Mouse (Mus musculus) midbrain, embryonic 15.5 days (tissue): ENCODE measurements around the gene Slc9a9. TPM values are rescaled to one million over a fixed set of nuclear protein-coding genes. Genes with fewer than 3 reads are reported as not detected.
A peak's percentile ranks its signal among the peaks of the same experiment; 100 is the strongest.

ENCODE experiments used
- ATAC-seq: fragments of 200-750 bp; cut with Nextera tagmentation; replicated peaks from 2 replicates; pipeline ENCODE4 v1.8.0; 2017; ENCODE audit warnings: moderate TSS enrichment
- H3K27ac ChIP-seq: fragments of 300-500 bp; sonication (generic); 2 replicates; pipeline ENCODE4 v1.5.1; 2015; ENCODE audit warnings: mild to moderate bottlenecking, inconsistent platforms
- H3K27me3 ChIP-seq: fragments of 300-500 bp; sonication (generic); replicated peaks from 2 replicates; pipeline ENCODE4 v1.6.1; 2015; ENCODE audit warnings: inconsistent platforms
- H3K36me3 ChIP-seq: fragments of 300-500 bp; sonication (generic); replicated peaks from 2 replicates; pipeline ENCODE4 v1.6.1; 2015; ENCODE audit warnings: inconsistent platforms
- H3K4me1 ChIP-seq: fragments of 300-500 bp; sonication (generic); 2 replicates; pipeline ENCODE4 v1.6.1; 2015; ENCODE audit warnings: inconsistent platforms
- H3K4me2 ChIP-seq: fragments of 300-500 bp; sonication (generic); 2 replicates; pipeline ENCODE4 v1.6.1; 2015; ENCODE audit warnings: inconsistent platforms, mild to moderate bottlenecking, moderate library complexity
- H3K4me3 ChIP-seq: fragments of 300-500 bp; sonication (generic); 2 replicates; pipeline ENCODE4 v1.5.1; 2015; ENCODE audit warnings: mild to moderate bottlenecking, inconsistent platforms
- H3K9ac ChIP-seq: fragments of 300-500 bp; sonication (generic); 2 replicates; pipeline ENCODE4 v1.6.1; 2015; ENCODE audit warnings: mild to moderate bottlenecking, inconsistent platforms
- H3K9me3 ChIP-seq: fragments of 300-500 bp; sonication (generic); 2 replicates; pipeline ENCODE4 v1.6.1; 2016; ENCODE audit warnings: inconsistent platforms
- WGBS: fragments of 180-500 bp; shearing (Covaris S2); methylation state at CpG from one replicate; pipeline ENCODE4 v1.1.7; 2015; ENCODE audit warnings: mixed read lengths; 5-methylcytosine and 5-hydroxymethylcytosine counted together
- polyA plus RNA-seq: library from polyadenylated mRNA; unstranded; fragments of >200 nt; fragmentation: Nextera tagmentation; extraction: Ambion mirVana; gene quantifications from 2 replicates; pipeline ENCODE4 v1.2.1, GENCODE M21; 2015

The Slc9a9 gene
- polyA plus RNA-seq, 1 experiment from 2014 or later = 7.3 TPM

- Histone ChIP-seq H3K36me3 (no peaks in the 10 kb centered on the region), H3K4me2 (no peak overlapping the region), H3K4me1 (peaks cover 5% of the 10 kb centered on the region; the same call in 1 of the 2 replicates), H3K9ac (no peak overlapping the region), H3K27ac (no peak overlapping the region), H3K4me3 (no peak overlapping the region), H3K27me3 (no peaks in the 10 kb centered on the region), H3K9me3 (no peaks in the 10 kb centered on the region)
- no peak for ATAC-seq
- WGBS = 89% methylated on average over 1 of the region's 1 CpGs
These were observed 73.6 kb downstream of the Slc9a9 start for GRCm38 (mm10) chr9:94743291-94743690.

GRCm38 (mm10) chr9:94748503-94748902, 78.8 kb downstream of the Slc9a9 start:
- 50% methylated on average over 2 of the region's 2 CpGs for WGBS
- no peak overlapping the region for H3K9ac ChIP-seq
- no peak overlapping the region for H3K4me3 ChIP-seq
- H3K27ac ChIP-seq = 0 out of 2 replicates have a peak overlapping the region, but pooled peaks have one; percentile 14
- ATAC-seq = no peak
- no peak overlapping the region for H3K4me2 ChIP-seq
- no peaks in the 10 kb centered on the region for H3K27me3 ChIP-seq
- no peaks in the 10 kb centered on the region for H3K9me3 ChIP-seq
- H3K36me3 ChIP-seq = no peaks in the 10 kb centered on the region
- H3K4me1 ChIP-seq = peaks cover 23% of the 10 kb centered on the region

- 68% methylated on average over 8 of the region's 8 CpGs for WGBS
- H3K4me3 ChIP-seq = no peak overlapping the region
- H3K9me3 ChIP-seq = no peaks in the 10 kb centered on the region
- H3K27me3 ChIP-seq = no peaks in the 10 kb centered on the region
- no peak overlapping the region for H3K9ac ChIP-seq
- peak overlapping the region; percentile 74; the same call in 1 of the 2 replicates for H3K27ac ChIP-seq
- H3K36me3 ChIP-seq = no peaks in the 10 kb centered on the region
- H3K4me1 ChIP-seq = peaks cover 23% of the 10 kb centered on the region
- no peak overlapping the region for H3K4me2 ChIP-seq
- peak; percentile 53 for ATAC-seq
These were observed 80.5 kb downstream of the Slc9a9 start for GRCm38 (mm10) chr9:94750187-94750586.

GRCm38 (mm10) chr9:94750935-94751637, 81.4 kb downstream of the Slc9a9 start:
- peak; percentile 77 for ATAC-seq
- Histone ChIP-seq H3K36me3 (no peaks in the 10 kb centered on the region), H3K9ac (no peak overlapping the region)

GRCm38 (mm10) chr9:94751638-94752021, 81.9 kb downstream of the Slc9a9 start:
- Histone ChIP-seq H3K9me3 (no peaks in the 10 kb centered on the region), H3K4me3 (no peak overlapping the region), H3K27ac (no peak overlapping the region), H3K36me3 (no peaks in the 10 kb centered on the region), H3K9ac (no peak overlapping the region), H3K4me2 (no peak overlapping the region), H3K4me1 (peaks cover 23% of the 10 kb centered on the region), H3K27me3 (no peaks in the 10 kb centered on the region)
- peak; percentile 34 for ATAC-seq
- 63% methylated on average over 10 of the region's 10 CpGs for WGBS

More at GRCm38 (mm10) chr9:94750935-94751637, 81.4 kb downstream of the Slc9a9 start:
- H3K9me3 ChIP-seq = no peaks in the 10 kb centered on the region
- H3K27ac ChIP-seq = peak overlapping the region; percentile 74
- H3K4me1 ChIP-seq = peaks cover 23% of the 10 kb centered on the region
- H3K4me2 ChIP-seq = no peak overlapping the region
- H3K27me3 ChIP-seq = no peaks in the 10 kb centered on the region
- H3K4me3 ChIP-seq = no peak overlapping the region
- WGBS = 49% methylated on average over 19 of the region's 19 CpGs

GRCm38 (mm10) chr9:94752121-94752520, 82.4 kb downstream of the Slc9a9 start:
- Histone ChIP-seq H3K9me3 (no peaks in the 10 kb centered on the region), H3K4me1 (peaks cover 23% of the 10 kb centered on the region), H3K27me3 (no peaks in the 10 kb centered on the region), H3K4me3 (no peak overlapping the region), H3K27ac (no peak overlapping the region), H3K36me3 (no peaks in the 10 kb centered on the region), H3K9ac (no peak overlapping the region), H3K4me2 (no peak overlapping the region)
- 93% methylated on average over 3 of the region's 3 CpGs for WGBS
- no peak for ATAC-seq

- H3K9me3 ChIP-seq = no peaks in the 10 kb centered on the region
- no peak overlapping the region for H3K4me2 ChIP-seq
- H3K27me3 ChIP-seq = no peaks in the 10 kb centered on the region
- 21% methylated on average over 5 of the region's 5 CpGs for WGBS
- H3K27ac ChIP-seq = 0 out of 2 replicates have a peak overlapping the region, but pooled peaks have one; percentile 3
- H3K4me1 ChIP-seq = 0 out of 2 replicates have a peak, but pooled peaks cover 3% of the 10 kb centered on the region
- no peak overlapping the region for H3K4me3 ChIP-seq
- ATAC-seq = no peak
- no peaks in the 10 kb centered on the region for H3K36me3 ChIP-seq
- no peak overlapping the region for H3K9ac ChIP-seq
These were observed 90.2 kb downstream of the Slc9a9 start for GRCm38 (mm10) chr9:94759904-94760303.

GRCm38 (mm10) chr9:94768114-94768513, 98.4 kb downstream of the Slc9a9 start:
- peak; percentile 69; the same call in 1 of the 2 replicates for ATAC-seq
- no peak overlapping the region for H3K4me3 ChIP-seq

GRCm38 (mm10) chr9:94768524-94768923, 98.8 kb downstream of the Slc9a9 start:
- no peak for ATAC-seq
- H3K9me3 ChIP-seq = no peaks in the 10 kb centered on the region
- no peaks in the 10 kb centered on the region for H3K36me3 ChIP-seq
- H3K9ac ChIP-seq = no peak overlapping the region
- H3K27me3 ChIP-seq = no peaks in the 10 kb centered on the region
- no peak overlapping the region for H3K27ac ChIP-seq
- H3K4me1 ChIP-seq = no peaks in the 10 kb centered on the region
- no peak overlapping the region for H3K4me3 ChIP-seq
- no peak overlapping the region for H3K4me2 ChIP-seq
- 62% methylated on average over 4 of the region's 4 CpGs for WGBS

More at GRCm38 (mm10) chr9:94768114-94768513, 98.4 kb downstream of the Slc9a9 start:
- no peak overlapping the region for H3K27ac ChIP-seq
- no peak overlapping the region for H3K4me2 ChIP-seq
- no peaks in the 10 kb centered on the region for H3K36me3 ChIP-seq
- H3K4me1 ChIP-seq = no peaks in the 10 kb centered on the region
- H3K9ac ChIP-seq = no peak overlapping the region
- H3K9me3 ChIP-seq = no peaks in the 10 kb centered on the region
- 28% methylated on average over 6 of the region's 6 CpGs for WGBS
- no peaks in the 10 kb centered on the region for H3K27me3 ChIP-seq

GRCm38 (mm10) chr9:94773357-94773756, 103.6 kb downstream of the Slc9a9 start:
- no peaks in the 10 kb centered on the region for H3K27me3 ChIP-seq
- no peak overlapping the region for H3K4me2 ChIP-seq
- no peaks in the 10 kb centered on the region for H3K9me3 ChIP-seq
- H3K4me3 ChIP-seq = no peak overlapping the region
- H3K36me3 ChIP-seq = no peaks in the 10 kb centered on the region
- no peaks in the 10 kb centered on the region for H3K4me1 ChIP-seq
- WGBS = 70% methylated on average over 4 of the region's 4 CpGs
- H3K27ac ChIP-seq = no peak overlapping the region
- H3K9ac ChIP-seq = no peak overlapping the region
- no peak for ATAC-seq

GRCm38 (mm10) chr9:94788261-94788660, 118.6 kb downstream of the Slc9a9 start:
- Histone ChIP-seq H3K36me3 (no peaks in the 10 kb centered on the region), H3K27me3 (no peaks in the 10 kb centered on the region), H3K4me3 (no peak overlapping the region), H3K9ac (no peak overlapping the region), H3K9me3 (no peaks in the 10 kb centered on the region), H3K4me1 (no peaks in the 10 kb centered on the region), H3K4me2 (no peak overlapping the region), H3K27ac (no peak overlapping the region)
- ATAC-seq = no peak
- WGBS = 90% methylated on average over 3 of the region's 3 CpGs

- Histone ChIP-seq H3K4me2 (no peak overlapping the region), H3K27ac (no peak overlapping the region), H3K9ac (no peak overlapping the region), H3K27me3 (no peaks in the 10 kb centered on the region), H3K9me3 (no peaks in the 10 kb centered on the region), H3K4me1 (no peaks in the 10 kb centered on the region), H3K4me3 (no peak overlapping the region), H3K36me3 (no peaks in the 10 kb centered on the region)
- 86% methylated on average over 2 of the region's 2 CpGs for WGBS
- ATAC-seq = no peak
These were observed 121.3 kb downstream of the Slc9a9 start for GRCm38 (mm10) chr9:94790966-94791365.

- H3K9ac ChIP-seq = no peak overlapping the region
- H3K36me3 ChIP-seq = no peaks in the 10 kb centered on the region
- H3K9me3 ChIP-seq = no peaks in the 10 kb centered on the region
- H3K27ac ChIP-seq = no peak overlapping the region
- no peak overlapping the region for H3K4me2 ChIP-seq
- ATAC-seq = no peak
- no peaks in the 10 kb centered on the region for H3K27me3 ChIP-seq
- H3K4me1 ChIP-seq = no peaks in the 10 kb centered on the region
- H3K4me3 ChIP-seq = no peak overlapping the region
These were observed 133.4 kb downstream of the Slc9a9 start for GRCm38 (mm10) chr9:94803073-94803472.
